18 mouse cellular contexts compared by ENCODE assay signal in the genomic region with DNA sequence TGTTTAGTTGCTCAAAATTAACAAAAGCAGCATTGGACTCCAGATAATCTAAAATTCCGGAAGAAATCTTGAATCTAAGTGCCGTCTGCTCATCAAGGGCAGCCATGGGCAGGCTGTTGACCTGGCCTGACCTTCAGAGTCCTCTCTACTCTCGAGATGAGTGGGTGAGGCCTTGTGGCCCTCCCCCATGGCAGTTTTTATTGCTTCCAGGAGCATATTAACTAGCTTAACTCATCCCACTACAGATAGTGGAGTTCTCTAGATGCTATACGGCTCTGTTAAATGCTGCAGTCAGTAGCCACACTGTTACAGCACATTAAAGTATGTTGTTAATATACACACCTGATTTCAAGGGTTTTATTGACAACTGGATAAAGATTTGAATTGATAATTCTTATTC.
DNase-seq lines count a peak whose midpoint lies in the region; ATAC-seq and TF ChIP-seq lines count a peak whose summit lies in the region.
"Had no signal": no experiment of that assay in that cellular context is flagged by ENCODE, and none has a peak within 500 bp of the region (broad histone marks: within the 10 kb centered on the region; RNA-seq: fewer than 3 reads in every experiment).

No protein-coding gene starts in this region.

- peak; percentile 39 for ATAC-seq in intestine, embryonic 15.5 days
- ATAC-seq in intestine, postnatal 0 days = no peak
- ATAC-seq in limb, embryonic 12.5 days (ENCODE audit: insufficient number of reproducible peaks, insufficient read depth, low FRiP score, low TSS enrichment, low read depth) = no peak
- ATAC-seq: activated CD4-positive, CD25-positive, alpha-beta regulatory T cell, adult 4 months; forebrain, embryonic 14.5 days; hindbrain, embryonic 16.5 days had no signal

- H3K9ac ChIP-seq in intestine, embryonic 15.5 days = no peak overlapping the region
- H3K9ac ChIP-seq in intestine, postnatal 0 days (ENCODE audit: low read depth, low read length) = no peak overlapping the region
- H3K9ac ChIP-seq in limb, embryonic 12.5 days (replicated peaks) = no peak overlapping the region
- H3K9ac ChIP-seq: hindbrain, embryonic 13.5 days had no signal

- no peak overlapping the region for H3K4me3 ChIP-seq in intestine, embryonic 15.5 days (replicated peaks)
- no peak overlapping the region for H3K4me3 ChIP-seq in intestine, postnatal 0 days (ENCODE audit: low read depth, low read length)
- H3K4me3 ChIP-seq in limb, embryonic 12.5 days (replicated peaks) = no peak overlapping the region
- H3K4me3 ChIP-seq in hindbrain, embryonic 10.5 days = no peak overlapping the region
- H3K4me3 ChIP-seq: hindbrain, embryonic 13.5 days had no signal

- H3K27ac ChIP-seq in intestine, embryonic 15.5 days = no peak overlapping the region
- no peak overlapping the region for H3K27ac ChIP-seq in intestine, postnatal 0 days (ENCODE audit: low read depth, low read length)
- peak overlapping the region; percentile 93 for H3K27ac ChIP-seq in limb, embryonic 12.5 days
- H3K27ac ChIP-seq in hindbrain, embryonic 10.5 days = no peak overlapping the region
- H3K27ac ChIP-seq: hindbrain, embryonic 13.5 days had no signal

- DNase-seq in embryo, embryonic 10 days (ENCODE audit: low spot score) = peak; percentile 48
- no peak for DNase-seq in embryo, embryonic 10.5 days (ENCODE audit: low spot score)
- no peak for DNase-seq in kidney, postnatal 36 days
- no peak for DNase-seq in hindbrain, embryonic 10.5 days (ENCODE audit: low spot score)
- DNase-seq: adrenal gland, postnatal 10 days; adrenal gland, postnatal 36 days; cerebellum, adult 18-20 months; cerebellum, adult 9-10 months; cerebellum, postnatal 14 days; gastrocnemius, postnatal 25 days had no signal

- H3K4me1 ChIP-seq in intestine, embryonic 15.5 days (replicated peaks) = no peaks in the 10 kb centered on the region; the same call in 1 of the 2 replicates
- H3K4me1 ChIP-seq in intestine, postnatal 0 days (replicated peaks; ENCODE audit: control insufficient read depth, insufficient read depth, low read length) = no peaks in the 10 kb centered on the region; the same call in 1 of the 2 replicates
- peaks cover 65% of the 10 kb centered on the region for H3K4me1 ChIP-seq in limb, embryonic 12.5 days (replicated peaks)
- peaks cover 42% of the 10 kb centered on the region for H3K4me1 ChIP-seq in hindbrain, embryonic 10.5 days (replicated peaks)

- no peaks in the 10 kb centered on the region for H3K36me3 ChIP-seq in intestine, embryonic 15.5 days
- H3K36me3 ChIP-seq in intestine, postnatal 0 days (ENCODE audit: control insufficient read depth, insufficient read depth) = no peaks in the 10 kb centered on the region
- H3K36me3 ChIP-seq in limb, embryonic 12.5 days = no peaks in the 10 kb centered on the region
- H3K36me3 ChIP-seq in hindbrain, embryonic 10.5 days = no peaks in the 10 kb centered on the region
- H3K36me3 ChIP-seq: hindbrain, embryonic 13.5 days had no signal

- no peak for TF ChIP-seq CTCF in intestine, postnatal 0 days (IDR thresholded peaks at IDR 0.05; ENCODE audit: low read depth)

- H3K4me2 ChIP-seq in intestine, embryonic 15.5 days (replicated peaks) = no peak overlapping the region
- H3K4me2 ChIP-seq in intestine, postnatal 0 days (replicated peaks; ENCODE audit: low read depth) = no peak overlapping the region
- no peak overlapping the region for H3K4me2 ChIP-seq in limb, embryonic 12.5 days
- H3K4me2 ChIP-seq: heart, embryonic 11.5 days; hindbrain, embryonic 13.5 days had no signal

- 37% methylated on average over 4 of the region's 4 CpGs for WGBS in intestine, embryonic 15.5 days
- WGBS in intestine, postnatal 0 days = 38% methylated on average over 4 of the region's 4 CpGs
- 25% methylated on average over 4 of the region's 4 CpGs for WGBS in limb, embryonic 12.5 days
- WGBS in hindbrain, embryonic 10.5 days = 53% methylated on average over 4 of the region's 4 CpGs

- H3K27me3 ChIP-seq in intestine, embryonic 15.5 days (replicated peaks) = peaks cover 5% of the 10 kb centered on the region; the same call in 1 of the 2 replicates
- no peaks in the 10 kb centered on the region for H3K27me3 ChIP-seq in intestine, postnatal 0 days (replicated peaks; ENCODE audit: control insufficient read depth, insufficient read depth, low read length)
- H3K27me3 ChIP-seq in limb, embryonic 12.5 days = no peaks in the 10 kb centered on the region
- H3K27me3 ChIP-seq in hindbrain, embryonic 10.5 days (ENCODE audit: insufficient read depth, poor library complexity, severe bottlenecking) = peaks cover 41% of the 10 kb centered on the region

- H3K9me3 ChIP-seq in intestine, embryonic 15.5 days = no peaks in the 10 kb centered on the region
- no peaks in the 10 kb centered on the region for H3K9me3 ChIP-seq in intestine, postnatal 0 days (ENCODE audit: control insufficient read depth)
- H3K9me3 ChIP-seq in limb, embryonic 12.5 days = no peaks in the 10 kb centered on the region
- H3K9me3 ChIP-seq in hindbrain, embryonic 10.5 days = no peaks in the 10 kb centered on the region
- H3K9me3 ChIP-seq: hindbrain, embryonic 13.5 days had no signal
